Mouse (Mus musculus): ENCODE results near the gene Erc2. TPM values are rescaled to one million over a fixed set of nuclear protein-coding genes. Genes with fewer than 3 reads are reported as not detected.

Erc2 gene
- total and polyA plus RNA-seq, 2 experiments from 2014 or later: 0.11 to 1.7 TPM

- 0 out of 2 replicates have a peak, but pooled peaks cover 8% of the 10 kb centered on the region for H3K4me1 ChIP-seq (ENCODE audit: control insufficient read depth, insufficient read depth)
- H3K27ac ChIP-seq (ENCODE audit: low read depth): no peak overlapping the region
- ATAC-seq (ENCODE audit: insufficient read depth, low read depth): no peak
- no peak for DNase-seq (ENCODE audit: low spot score)
- H3K27me3 ChIP-seq (ENCODE audit: control insufficient read depth, insufficient read depth, low read length): peaks cover 7% of the 10 kb centered on the region; the same call in 1 of the 2 replicates
- no peaks in the 10 kb centered on the region for H3K36me3 ChIP-seq (replicated peaks; ENCODE audit: control insufficient read depth, insufficient read depth, low read length)
- H3K4me2 ChIP-seq (ENCODE audit: low read depth, low read length): no peak overlapping the region
- no peak overlapping the region for H3K4me3 ChIP-seq (ENCODE audit: low read depth, low read length)
- no peaks in the 10 kb centered on the region for H3K9me3 ChIP-seq (replicated peaks; ENCODE audit: control insufficient read depth, low read length)
- TF ChIP-seq CTCF (IDR thresholded peaks at IDR 0.05; ENCODE audit: low read depth) (no peak), EP300 (IDR thresholded peaks at IDR 0.05; ENCODE audit: low read depth) (no peak)
- no peak overlapping the region for H3K9ac ChIP-seq (replicated peaks; ENCODE audit: low read depth, low read length)
- WGBS: 72% methylated on average over 3 of the region's 3 CpGs
These were observed 755.3 kb downstream of the Erc2 start for GRCm38 (mm10) chr14:28377519-28377918.

- ATAC-seq (ENCODE audit: insufficient read depth, low read depth): no peak
These were observed 757.9 kb downstream of the Erc2 start for GRCm38 (mm10) chr14:28380129-28380528.

DNA sequence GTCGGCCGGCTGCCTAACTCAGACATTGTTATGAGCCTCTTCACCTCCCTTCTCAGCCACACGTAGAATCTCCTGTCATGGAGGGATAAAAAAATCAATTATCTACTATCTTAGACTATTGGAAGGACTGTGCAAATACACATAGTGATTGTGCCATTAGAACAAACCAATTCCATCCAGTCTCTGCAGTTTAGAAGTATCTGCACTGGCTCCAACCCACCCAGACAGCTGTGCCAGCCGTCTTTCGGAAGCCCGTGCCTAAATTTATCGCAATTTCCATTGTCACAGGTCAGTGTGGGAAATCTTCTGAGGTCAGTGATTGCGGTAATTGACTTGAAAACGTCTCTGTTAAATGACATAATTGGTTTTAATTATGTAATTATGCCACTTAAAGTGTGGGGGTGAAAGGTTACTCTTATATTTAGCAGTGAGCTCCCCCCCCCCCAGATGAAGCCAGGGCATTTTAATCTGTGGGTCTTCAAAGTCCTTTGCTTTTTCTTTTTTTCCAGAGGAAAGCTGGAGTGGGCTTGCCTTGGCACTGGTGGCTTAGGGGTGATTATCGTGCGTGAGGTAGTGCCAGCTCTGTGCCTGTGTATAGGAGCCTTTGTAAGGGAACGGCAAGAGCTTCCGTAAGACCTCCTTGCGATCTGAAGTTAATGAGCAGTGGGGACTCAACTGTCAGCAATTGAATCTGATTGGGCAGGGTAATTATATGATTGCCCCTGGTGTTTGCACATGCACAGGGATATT, 759.7 kb downstream of the Erc2 start:
- no peak overlapping the region for H3K4me3 ChIP-seq (ENCODE audit: low read depth, low read length)
- 71% methylated on average over 14 of the region's 14 CpGs for WGBS

More at GRCm38 (mm10) chr14:28380129-28380528, 757.9 kb downstream of the Erc2 start:
- no peak overlapping the region for H3K4me3 ChIP-seq (ENCODE audit: low read depth, low read length)
- peaks cover 7% of the 10 kb centered on the region; the same call in 1 of the 2 replicates for H3K27me3 ChIP-seq (ENCODE audit: control insufficient read depth, insufficient read depth, low read length)
- no peak overlapping the region for H3K4me2 ChIP-seq (ENCODE audit: low read depth, low read length)
- DNase-seq (ENCODE audit: low spot score): no peak
- TF ChIP-seq CTCF (IDR thresholded peaks at IDR 0.05; ENCODE audit: low read depth) (no peak), EP300 (IDR thresholded peaks at IDR 0.05; ENCODE audit: low read depth) (no peak)
- no peak overlapping the region for H3K27ac ChIP-seq (ENCODE audit: low read depth)
- no peak overlapping the region for H3K9ac ChIP-seq (replicated peaks; ENCODE audit: low read depth, low read length)
- H3K36me3 ChIP-seq (replicated peaks; ENCODE audit: control insufficient read depth, insufficient read depth, low read length): no peaks in the 10 kb centered on the region
- 0 out of 2 replicates have a peak, but pooled peaks cover 8% of the 10 kb centered on the region for H3K4me1 ChIP-seq (ENCODE audit: control insufficient read depth, insufficient read depth)
- H3K9me3 ChIP-seq (replicated peaks; ENCODE audit: control insufficient read depth, low read length): no peaks in the 10 kb centered on the region
- 77% methylated on average over 3 of the region's 3 CpGs for WGBS

GRCm38 (mm10) chr14:28386815-28387607, 764.8 kb downstream of the Erc2 start:
- no peak overlapping the region for H3K27ac ChIP-seq (ENCODE audit: low read depth)
- ATAC-seq (ENCODE audit: insufficient read depth, low read depth): no peak
- no peaks in the 10 kb centered on the region for H3K27me3 ChIP-seq (ENCODE audit: control insufficient read depth, insufficient read depth, low read length)
- H3K9ac ChIP-seq (replicated peaks; ENCODE audit: low read depth, low read length): no peak overlapping the region
- DNase-seq (ENCODE audit: low spot score): no peak
- no peak for TF ChIP-seq CTCF (IDR thresholded peaks at IDR 0.05; ENCODE audit: low read depth)
- TF ChIP-seq EP300 (IDR thresholded peaks at IDR 0.05; ENCODE audit: low read depth): no peak
- WGBS: 83% methylated on average over 3 of the region's 3 CpGs
- H3K36me3 ChIP-seq (replicated peaks; ENCODE audit: control insufficient read depth, insufficient read depth, low read length): no peaks in the 10 kb centered on the region
- H3K4me1 ChIP-seq (ENCODE audit: control insufficient read depth, insufficient read depth): no peaks in the 10 kb centered on the region
- H3K9me3 ChIP-seq (replicated peaks; ENCODE audit: control insufficient read depth, low read length): no peaks in the 10 kb centered on the region
- no peak overlapping the region for H3K4me3 ChIP-seq (ENCODE audit: low read depth, low read length)
- no peak overlapping the region for H3K4me2 ChIP-seq (ENCODE audit: low read depth, low read length)

More for the DNA sequence above, 759.7 kb downstream of the Erc2 start:
- Histone ChIP-seq H3K4me1 (ENCODE audit: control insufficient read depth, insufficient read depth) (no peaks in the 10 kb centered on the region), H3K36me3 (replicated peaks; ENCODE audit: control insufficient read depth, insufficient read depth, low read length) (no peaks in the 10 kb centered on the region), H3K9ac (replicated peaks; ENCODE audit: low read depth, low read length) (no peak overlapping the region), H3K27me3 (ENCODE audit: control insufficient read depth, insufficient read depth, low read length) (0 out of 2 replicates have a peak, but pooled peaks cover 2% of the 10 kb centered on the region), H3K9me3 (replicated peaks; ENCODE audit: control insufficient read depth, low read length) (no peaks in the 10 kb centered on the region), H3K27ac (ENCODE audit: low read depth) (no peak overlapping the region), H3K4me2 (ENCODE audit: low read depth, low read length) (no peak overlapping the region)
- no peak for DNase-seq (ENCODE audit: low spot score)
- ATAC-seq (ENCODE audit: insufficient read depth, low read depth): no peak
- TF ChIP-seq CTCF (IDR thresholded peaks at IDR 0.05; ENCODE audit: low read depth) (no peak), EP300 (IDR thresholded peaks at IDR 0.05; ENCODE audit: low read depth) (no peak)

- no peak overlapping the region for H3K4me3 ChIP-seq (ENCODE audit: low read depth, low read length)
- no peaks in the 10 kb centered on the region for H3K36me3 ChIP-seq (replicated peaks; ENCODE audit: control insufficient read depth, insufficient read depth, low read length)
- no peak overlapping the region for H3K27ac ChIP-seq (ENCODE audit: low read depth)
- TF ChIP-seq CTCF (IDR thresholded peaks at IDR 0.05; ENCODE audit: low read depth) (no peak), EP300 (IDR thresholded peaks at IDR 0.05; ENCODE audit: low read depth) (no peak)
- no peaks in the 10 kb centered on the region for H3K9me3 ChIP-seq (replicated peaks; ENCODE audit: control insufficient read depth, low read length)
- DNase-seq (ENCODE audit: low spot score) (no peak), ATAC-seq (ENCODE audit: insufficient read depth, low read depth) (no peak)
- 61% methylated on average over 2 of the region's 2 CpGs for WGBS
- H3K27me3 ChIP-seq (ENCODE audit: control insufficient read depth, insufficient read depth, low read length): no peaks in the 10 kb centered on the region
- no peaks in the 10 kb centered on the region for H3K4me1 ChIP-seq (ENCODE audit: control insufficient read depth, insufficient read depth)
- H3K9ac ChIP-seq (replicated peaks; ENCODE audit: low read depth, low read length): no peak overlapping the region
- no peak overlapping the region for H3K4me2 ChIP-seq (ENCODE audit: low read depth, low read length)
These were observed 776.7 kb downstream of the Erc2 start for GRCm38 (mm10) chr14:28398915-28399314.
